10 mouse cellular contexts compared by ENCODE assay signal in genomic region chr1:86038191-86038951, GRCm38 (mm10). TPM values are rescaled to one million over a fixed set of nuclear protein-coding genes. Genes with fewer than 3 reads are reported as not detected.
DNase-seq lines count a peak whose midpoint lies in the region; ATAC-seq and TF ChIP-seq lines count a peak whose summit lies in the region.
"Had no signal": no experiment of that assay in that cellular context is flagged by ENCODE, and none has a peak within 500 bp of the region (broad histone marks: within the 10 kb centered on the region; RNA-seq: fewer than 3 reads in every experiment).

No protein-coding gene starts in this region.

- H3K27me3 ChIP-seq in heart, adult 2 months (ENCODE audit: control insufficient read depth, insufficient read depth, low read length) = no peaks in the 10 kb centered on the region
- H3K27me3 ChIP-seq in heart, embryonic 12.5 days (replicated peaks) = peaks cover 10% of the 10 kb centered on the region
- H3K27me3 ChIP-seq in forebrain, embryonic 10.5 days (ENCODE audit: poor library complexity, severe bottlenecking) = peaks cover 5% of the 10 kb centered on the region

- TF ChIP-seq CTCF in heart, adult 2 months (IDR thresholded peaks at IDR 0.05) = no peak

- H3K4me1 ChIP-seq in heart, adult 2 months (ENCODE audit: control insufficient read depth, insufficient read depth, low read length) = peaks cover 3% of the 10 kb centered on the region
- H3K4me1 ChIP-seq in brown adipose tissue, adult 24 weeks (ENCODE audit: control insufficient read depth, insufficient read depth, insufficient read length, low read length) = peaks cover 4% of the 10 kb centered on the region; the same call in 1 of the 2 replicates
- 0 out of 2 replicates have a peak, but pooled peaks cover 7% of the 10 kb centered on the region for H3K4me1 ChIP-seq in heart, embryonic 12.5 days (replicated peaks)
- no peaks in the 10 kb centered on the region for H3K4me1 ChIP-seq in forebrain, embryonic 10.5 days
- H3K4me1 ChIP-seq: limb, embryonic 15.5 days had no signal

- no peaks in the 10 kb centered on the region for H3K79me2 ChIP-seq in heart, adult 2 months (replicated peaks; ENCODE audit: control insufficient read depth, insufficient read depth, low read length)

- 41% methylated on average over 3 of the region's 3 CpGs for WGBS in heart, adult 2 months
- 28% methylated on average over 3 of the region's 3 CpGs for WGBS in heart, embryonic 12.5 days
- 75% methylated on average over 3 of the region's 3 CpGs for WGBS in forebrain, embryonic 10.5 days

- peak overlapping the region; percentile 40 for H3K27ac ChIP-seq in heart, adult 2 months
- peak overlapping the region; percentile 61 for H3K27ac ChIP-seq in brown adipose tissue, adult 24 weeks (replicated peaks; ENCODE audit: low read depth, low read length)
- no peak overlapping the region for H3K27ac ChIP-seq in heart, embryonic 12.5 days (ENCODE audit: poor library complexity, severe bottlenecking)
- no peak overlapping the region for H3K27ac ChIP-seq in forebrain, embryonic 10.5 days
- H3K27ac ChIP-seq: limb, embryonic 15.5 days had no signal

- peak; percentile 48 to 62 for DNase-seq in heart, adult 2 months
- no peak for DNase-seq in heart, postnatal 4 days
- peak; percentile 63 for DNase-seq in lung, postnatal 25 days (ENCODE audit: low spot score)
- no peak for DNase-seq in forebrain, embryonic 10.5 days (ENCODE audit: extremely low spot score, low spot score)
- DNase-seq in thymus, postnatal 0 days (ENCODE audit: low spot score) = no peak
- no peak for DNase-seq in embryo, embryonic 9.5 days (ENCODE audit: extremely low spot score)

- H3K9ac ChIP-seq in heart, adult 2 months (ENCODE audit: low read depth, low read length) = no peak overlapping the region
- no peak overlapping the region for H3K9ac ChIP-seq in heart, embryonic 12.5 days
- H3K9ac ChIP-seq: limb, embryonic 15.5 days had no signal

- no peak for TF ChIP-seq EP300 in heart, adult 2 months (IDR thresholded peaks at IDR 0.05; ENCODE audit: insufficient read depth, low read depth, low read length)

- TF ChIP-seq POLR2A in heart, adult 2 months (IDR thresholded peaks at IDR 0.05; ENCODE audit: insufficient read depth, low read depth, low read length) = no peak

- no peak overlapping the region for H3K4me2 ChIP-seq in heart, embryonic 12.5 days
- H3K4me2 ChIP-seq: limb, embryonic 15.5 days had no signal

- no peak overlapping the region for H3K4me3 ChIP-seq in heart, adult 2 months
- no peak overlapping the region for H3K4me3 ChIP-seq in brown adipose tissue, adult 24 weeks (ENCODE audit: insufficient read depth, low read depth, low read length)
- H3K4me3 ChIP-seq in heart, embryonic 12.5 days = no peak overlapping the region
- H3K4me3 ChIP-seq in forebrain, embryonic 10.5 days = no peak overlapping the region
- H3K4me3 ChIP-seq: limb, embryonic 15.5 days had no signal

- peaks cover 7% of the 10 kb centered on the region for H3K9me3 ChIP-seq in heart, embryonic 12.5 days (replicated peaks)
- H3K9me3 ChIP-seq in forebrain, embryonic 10.5 days = peaks cover 14% of the 10 kb centered on the region

- intact Hi-C loops in heart, adult 2 months (cut with DNase I) = no loop called here

- H3K36me3 ChIP-seq in heart, adult 2 months (ENCODE audit: control insufficient read depth, insufficient read depth, low read length) = no peaks in the 10 kb centered on the region
- no peaks in the 10 kb centered on the region for H3K36me3 ChIP-seq in heart, embryonic 12.5 days
- no peaks in the 10 kb centered on the region for H3K36me3 ChIP-seq in forebrain, embryonic 10.5 days (replicated peaks)
- H3K36me3 ChIP-seq: limb, embryonic 15.5 days had no signal

- ATAC-seq in heart, embryonic 12.5 days (ENCODE audit: insufficient number of reproducible peaks, low FRiP score) = peak; percentile 45; the same call in 1 of the 2 replicates

RNA-seq across cellular contexts. Expression of gene 2810459M11Rik, which starts 7.3 kb away (rescaled TPM):
- not detected for total RNA-seq in heart, adult 2 months (2021)
- polyA plus RNA-seq in heart, adult 2 months (2012; rRNA removed) = 0.06 TPM in 1 of 2 replicates, not detected in the other
- not detected for total RNA-seq in heart, postnatal 4 days (2021)
- 0.40 TPM in 1 of 2 replicates, not detected in the other for polyA plus RNA-seq in brown adipose tissue, adult 24 weeks (2012; ENCODE audit: insufficient read depth, insufficient read length, missing spikeins)
- polyA plus RNA-seq in heart, embryonic 12.5 days (2016; fragmentation: Nextera tagmentation; extraction: Ambion mirVana) = 0.71 and 0.79 TPM in 2 replicates
- 0.22 and 0.26 TPM in 2 replicates for polyA plus RNA-seq in forebrain, embryonic 10.5 days (2016; fragmentation: Nextera tagmentation; extraction: Ambion mirVana)
- polyA plus RNA-seq in thymus, postnatal 0 days (2015; fragmentation: Nextera tagmentation; extraction: Ambion mirVana) = 0.14 and 0.15 TPM in 2 replicates
- total RNA-seq: gastrocnemius, adult 8-10 months had no signal

RNA-seq across cellular contexts. Expression of gene Spata3, which starts 21.8 kb away (rescaled TPM):
- total RNA-seq in heart, adult 2 months (2021) = not detected
- polyA plus RNA-seq in heart, adult 2 months (2012; rRNA removed) = 0.67 and 0.80 TPM in 2 replicates
- not detected for total RNA-seq in heart, postnatal 4 days (2021)
- not detected in 2 replicates for polyA plus RNA-seq in brown adipose tissue, adult 24 weeks (2012; ENCODE audit: insufficient read depth, insufficient read length, missing spikeins)
- not detected in 2 replicates for polyA plus RNA-seq in heart, embryonic 12.5 days (2016; fragmentation: Nextera tagmentation; extraction: Ambion mirVana)
- polyA plus RNA-seq in forebrain, embryonic 10.5 days (2016; fragmentation: Nextera tagmentation; extraction: Ambion mirVana) = not detected in 2 replicates
- polyA plus RNA-seq in thymus, postnatal 0 days (2015; fragmentation: Nextera tagmentation; extraction: Ambion mirVana) = not detected in 2 replicates
- total RNA-seq: gastrocnemius, adult 8-10 months had no signal
- polyA plus RNA-seq: limb, embryonic 15.5 days had no signal

RNA-seq across cellular contexts. Expression of gene Psmd1, which starts 25.8 kb away (rescaled TPM):
- 100 to 1,000 TPM in 1 of 2 experiments, 10 to 100 TPM in 1; 91.6 to 104 TPM for total RNA-seq in heart, adult 2 months (2021)
- 65.0 and 102 TPM in 2 replicates for polyA plus RNA-seq in heart, adult 2 months (2012; rRNA removed)
- total RNA-seq in heart, postnatal 4 days (2021) = 100 to 1,000 TPM; 113 to 118 TPM
- 76.2 and 91.1 TPM in 2 replicates for polyA plus RNA-seq in brown adipose tissue, adult 24 weeks (2012; ENCODE audit: insufficient read depth, insufficient read length, missing spikeins)
- 154 and 159 TPM in 2 replicates for polyA plus RNA-seq in heart, embryonic 12.5 days (2016; fragmentation: Nextera tagmentation; extraction: Ambion mirVana)
- polyA plus RNA-seq in forebrain, embryonic 10.5 days (2016; fragmentation: Nextera tagmentation; extraction: Ambion mirVana) = 244 and 249 TPM in 2 replicates
- polyA plus RNA-seq in thymus, postnatal 0 days (2015; fragmentation: Nextera tagmentation; extraction: Ambion mirVana) = 125 and 128 TPM in 2 replicates

Comparison
In these comparisons a context has a peak if more than half of its experiments do, and no peak if none do; other contexts are left out.
1. DNase-seq: peak in heart, adult 2 months (2 of 2) and lung, postnatal 25 days (single experiment); none in heart, postnatal 4 days (single experiment), forebrain, embryonic 10.5 days (single experiment), thymus, postnatal 0 days (single experiment) and embryo, embryonic 9.5 days (single experiment).
2. H3K27ac ChIP-seq: peak in heart, adult 2 months (single experiment) and brown adipose tissue, adult 24 weeks (single experiment); none in heart, embryonic 12.5 days (single experiment) and forebrain, embryonic 10.5 days (single experiment).